Mouse (Mus musculus) midbrain, embryonic 13.5 days (tissue): ENCODE results near the gene Ddit4. TPM values are rescaled to one million over a fixed set of nuclear protein-coding genes. Genes with fewer than 3 reads are reported as not detected.
A peak's percentile ranks its signal among the peaks of the same experiment; 100 is the strongest.
"Not testable (repeated sequence)": the region's sequence is repeated elsewhere in the genome, so short reads cannot be mapped to it uniquely, and the experiment has no call there.

Experiments used
- ATAC-seq: fragments of 200-750 bp; cut with Nextera tagmentation; 2 replicates; pipeline ENCODE4 v1.8.0; 2017; ENCODE audit warnings: mild to moderate bottlenecking, moderate TSS enrichment, moderate library complexity
- H3K27ac ChIP-seq: fragments of 300-500 bp; sonication (generic); 2 replicates; pipeline ENCODE4 v1.5.1; 2015; ENCODE audit warnings: inconsistent platforms, mild to moderate bottlenecking, moderate library complexity
- H3K27me3 ChIP-seq: fragments of 300-500 bp; sonication (generic); 2 replicates; pipeline ENCODE4 v1.6.1; 2015; ENCODE audit warnings: mild to moderate bottlenecking, inconsistent platforms
- H3K36me3 ChIP-seq: fragments of 300-500 bp; sonication (generic); 2 replicates; pipeline ENCODE4 v1.6.1; 2015; ENCODE audit warnings: mild to moderate bottlenecking, inconsistent platforms
- H3K4me1 ChIP-seq: fragments of 300-500 bp; sonication (generic); replicated peaks from 2 replicates; pipeline ENCODE4 v1.6.1; 2015; ENCODE audit warnings: inconsistent platforms
- H3K4me2 ChIP-seq: fragments of 300-500 bp; sonication (generic); replicated peaks from 2 replicates; pipeline ENCODE4 v1.6.1; 2015; ENCODE audit warnings: moderate library complexity, mild to moderate bottlenecking, inconsistent platforms
- H3K4me3 ChIP-seq: fragments of 300-500 bp; sonication (generic); replicated peaks from 2 replicates; pipeline ENCODE4 v1.5.1; 2015; ENCODE audit warnings: mild to moderate bottlenecking, inconsistent platforms
- H3K9ac ChIP-seq: fragments of 300-500 bp; sonication (generic); replicated peaks from 2 replicates; pipeline ENCODE4 v1.6.1; 2015; ENCODE audit warnings: mild to moderate bottlenecking, inconsistent platforms
- H3K9me3 ChIP-seq: fragments of 300-500 bp; sonication (generic); 2 replicates; pipeline ENCODE4 v1.6.1; 2016; ENCODE audit warnings: mild to moderate bottlenecking, inconsistent platforms
- WGBS: fragments of 180-500 bp; shearing (Covaris S2); methylation state at CpG from one replicate; pipeline ENCODE4 v1.1.7; 2015; 5-methylcytosine and 5-hydroxymethylcytosine counted together
- polyA plus RNA-seq: library from polyadenylated mRNA; unstranded; fragments of >200 nt; fragmentation: Nextera tagmentation; extraction: Ambion mirVana; gene quantifications from 2 replicates; pipeline ENCODE4 v1.2.1, GENCODE M21; 2015

Ddit4 gene
- 48.5 and 58.7 TPM in 2 replicates for polyA plus RNA-seq

- peak within 1 kb of the TSS; percentile 97 for H3K9ac ChIP-seq
- peak within 1 kb of the TSS; percentile 97 for H3K27ac ChIP-seq
- H3K27me3 ChIP-seq = no peaks in the 10 kb centered on the region
- no peaks in the 10 kb centered on the region for H3K9me3 ChIP-seq
- peak; percentile 98 for ATAC-seq
- H3K4me2 ChIP-seq = peak within 1 kb of the TSS; percentile 96
- WGBS = under 1% methylated on average over 76 of the region's 76 CpGs
- H3K36me3 ChIP-seq = no peaks in the 10 kb centered on the region
- H3K4me3 ChIP-seq = peak within 1 kb of the TSS; percentile 96
- peaks cover 38% of the 10 kb centered on the region for H3K4me1 ChIP-seq
Measured at GRCm38 (mm10) chr10:59951211-59952151, at the start of gene Ddit4. Gene Ddit4 (minus strand): TSS chr10:59951834.

GRCm38 (mm10) chr10:59999057-59999456 is 47.4 kb upstream of the Ddit4 start:
- no peak overlapping the region for H3K27ac ChIP-seq
- peaks cover 35% of the 10 kb centered on the region for H3K36me3 ChIP-seq
- H3K4me1 ChIP-seq = peaks cover 22% of the 10 kb centered on the region
- no peaks in the 10 kb centered on the region for H3K27me3 ChIP-seq
- H3K4me3 ChIP-seq = no peak overlapping the region
- ATAC-seq = no peak
- H3K9me3 ChIP-seq = no peaks in the 10 kb centered on the region
- no peak overlapping the region for H3K4me2 ChIP-seq
- 93% methylated on average over 3 of the region's 3 CpGs for WGBS
- no peak overlapping the region for H3K9ac ChIP-seq

- Histone ChIP-seq H3K27me3 (no peaks in the 10 kb centered on the region), H3K4me2 (no peak overlapping the region), H3K4me3 (no peak overlapping the region), H3K4me1 (peaks cover 17% of the 10 kb centered on the region), H3K9me3 (no peaks in the 10 kb centered on the region), H3K27ac (no peak overlapping the region), H3K36me3 (peaks cover 40% of the 10 kb centered on the region), H3K9ac (no peak overlapping the region)
- no peak for ATAC-seq
- 25% methylated on average over 7 of the region's 7 CpGs for WGBS
Measured at GRCm38 (mm10) chr10:59997591-59997990, 46.0 kb upstream of the Ddit4 start.

GRCm38 (mm10) chr10:59995889-59996288 is 44.3 kb upstream of the Ddit4 start:
- Histone ChIP-seq H3K27ac (no peak overlapping the region), H3K9ac (no peak overlapping the region), H3K36me3 (peaks cover 51% of the 10 kb centered on the region), H3K4me2 (no peak overlapping the region), H3K9me3 (no peaks in the 10 kb centered on the region), H3K27me3 (no peaks in the 10 kb centered on the region), H3K4me1 (peaks cover 4% of the 10 kb centered on the region), H3K4me3 (no peak overlapping the region)
- 96% methylated on average over 6 of the region's 6 CpGs for WGBS
- no peak for ATAC-seq

GRCm38 (mm10) chr10:59993813-59994212 is 42.2 kb upstream of the Ddit4 start:
- H3K9ac ChIP-seq, ATAC-seq, H3K27me3 ChIP-seq, H3K9me3 ChIP-seq, H3K4me1 ChIP-seq, H3K4me2 ChIP-seq, H3K4me3 ChIP-seq, H3K27ac ChIP-seq: not testable (repeated sequence)
- 86% methylated on average over 2 of the region's 3 CpGs for WGBS
- peaks cover 65% of the 10 kb centered on the region for H3K36me3 ChIP-seq

- Histone ChIP-seq H3K4me2 (no peak overlapping the region), H3K4me3 (no peak overlapping the region), H3K27me3 (no peaks in the 10 kb centered on the region), H3K9me3 (no peaks in the 10 kb centered on the region), H3K4me1 (no peaks in the 10 kb centered on the region), H3K36me3 (peaks cover 83% of the 10 kb centered on the region), H3K9ac (no peak overlapping the region), H3K27ac (no peak overlapping the region)
- ATAC-seq = no peak
- WGBS = 88% methylated on average over 8 of the region's 8 CpGs
Measured at GRCm38 (mm10) chr10:59992024-59992423, 40.4 kb upstream of the Ddit4 start.

GRCm38 (mm10) chr10:59991262-59991880 is 39.7 kb upstream of the Ddit4 start:
- H3K27me3 ChIP-seq = no peaks in the 10 kb centered on the region
- no peak overlapping the region for H3K9ac ChIP-seq
- no peaks in the 10 kb centered on the region for H3K9me3 ChIP-seq
- H3K4me1 ChIP-seq = no peaks in the 10 kb centered on the region
- H3K4me3 ChIP-seq = no peak overlapping the region
- no peak for ATAC-seq
- WGBS = 90% methylated on average over 9 of the region's 9 CpGs
- no peak overlapping the region for H3K27ac ChIP-seq
- no peak overlapping the region for H3K4me2 ChIP-seq
- peaks cover 83% of the 10 kb centered on the region for H3K36me3 ChIP-seq

GRCm38 (mm10) chr10:59990393-59990792 is 38.8 kb upstream of the Ddit4 start:
- Histone ChIP-seq H3K9ac (no peak overlapping the region), H3K4me1 (no peaks in the 10 kb centered on the region), H3K27me3 (no peaks in the 10 kb centered on the region), H3K36me3 (peaks cover 80% of the 10 kb centered on the region), H3K9me3 (no peaks in the 10 kb centered on the region), H3K4me3 (no peak overlapping the region), H3K4me2 (no peak overlapping the region), H3K27ac (no peak overlapping the region)
- 95% methylated on average over 9 of the region's 9 CpGs for WGBS
- no peak for ATAC-seq

- no peaks in the 10 kb centered on the region for H3K27me3 ChIP-seq
- H3K4me2 ChIP-seq = no peak overlapping the region
- no peak overlapping the region for H3K4me3 ChIP-seq
- no peak for ATAC-seq
- no peak overlapping the region for H3K27ac ChIP-seq
- no peaks in the 10 kb centered on the region for H3K9me3 ChIP-seq
- H3K4me1 ChIP-seq = no peaks in the 10 kb centered on the region
- WGBS = 91% methylated on average over 4 of the region's 4 CpGs
- peaks cover 76% of the 10 kb centered on the region for H3K36me3 ChIP-seq
- no peak overlapping the region for H3K9ac ChIP-seq
Measured at GRCm38 (mm10) chr10:59988036-59988435, 36.4 kb upstream of the Ddit4 start.

- no peak overlapping the region for H3K9ac ChIP-seq
- no peak overlapping the region for H3K4me3 ChIP-seq
- peaks cover 29% of the 10 kb centered on the region for H3K36me3 ChIP-seq
- H3K4me2 ChIP-seq = no peak overlapping the region
- no peaks in the 10 kb centered on the region for H3K27me3 ChIP-seq
- H3K4me1 ChIP-seq = peaks cover 22% of the 10 kb centered on the region
- H3K9me3 ChIP-seq = no peaks in the 10 kb centered on the region
- H3K27ac ChIP-seq = no peak overlapping the region
- WGBS = 93% methylated on average over 12 of the region's 12 CpGs
- no peak for ATAC-seq
Measured at GRCm38 (mm10) chr10:59982379-59982873, 30.8 kb upstream of the Ddit4 start.

GRCm38 (mm10) chr10:59981792-59982191 is 30.2 kb upstream of the Ddit4 start:
- no peak overlapping the region for H3K4me2 ChIP-seq
- peaks cover 22% of the 10 kb centered on the region for H3K4me1 ChIP-seq
- WGBS = 85% methylated on average over 9 of the region's 9 CpGs
- no peak for ATAC-seq
- H3K27ac ChIP-seq = no peak overlapping the region
- peaks cover 23% of the 10 kb centered on the region for H3K36me3 ChIP-seq
- H3K4me3 ChIP-seq = no peak overlapping the region
- H3K9me3 ChIP-seq = no peaks in the 10 kb centered on the region
- no peaks in the 10 kb centered on the region for H3K27me3 ChIP-seq
- no peak overlapping the region for H3K9ac ChIP-seq

GRCm38 (mm10) chr10:59981336-59981735 is 29.7 kb upstream of the Ddit4 start:
- Histone ChIP-seq H3K4me3 (no peak overlapping the region), H3K9ac (no peak overlapping the region), H3K9me3 (no peaks in the 10 kb centered on the region), H3K4me2 (no peak overlapping the region), H3K27me3 (no peaks in the 10 kb centered on the region), H3K27ac (no peak overlapping the region), H3K4me1 (peaks cover 22% of the 10 kb centered on the region), H3K36me3 (peaks cover 20% of the 10 kb centered on the region)
- ATAC-seq = no peak
- WGBS = 91% methylated on average over 4 of the region's 4 CpGs
